Mouse (Mus musculus): ENCODE results near the gene Adar. TPM values are rescaled to one million over a fixed set of nuclear protein-coding genes. Genes with fewer than 3 reads are reported as not detected.
"Not testable (repeated sequence)": the region's sequence is repeated elsewhere in the genome, so short reads cannot be mapped to it uniquely, and the experiment has no call there.

Adar gene
- total RNA-seq, 1 experiment from 2014 or later, result 40.4 TPM

- DNase-seq, result no peak
Observed at GRCm38 (mm10) chr3:89794616-89795015, 79.8 kb downstream of the Adar start.

- DNase-seq, result no peak
Observed at GRCm38 (mm10) chr3:89795746-89796145, 80.9 kb downstream of the Adar start.

- DNase-seq, result no peak
Observed at GRCm38 (mm10) chr3:89796358-89796757, 81.5 kb downstream of the Adar start.

- DNase-seq, result no peak
Observed at GRCm38 (mm10) chr3:89798518-89798917, 83.7 kb downstream of the Adar start.

GRCm38 (mm10) chr3:89799476-89799875 is 84.7 kb downstream of the Adar start:
- DNase-seq, result no peak

GRCm38 (mm10) chr3:89800078-89800477 is 85.3 kb downstream of the Adar start:
- DNase-seq, result not testable (repeated sequence)

GRCm38 (mm10) chr3:89800774-89801506 is 86.1 kb downstream of the Adar start:
- no peak for DNase-seq

- no peak for DNase-seq
Observed at GRCm38 (mm10) chr3:89801507-89801847, 86.7 kb downstream of the Adar start.

GRCm38 (mm10) chr3:89802876-89803275 is 88.1 kb downstream of the Adar start:
- no peak for DNase-seq

Other genes with a start within 250 kb of the Adar start
- gene Kcnn3, start 194.9 kb upstream of the Adar start, total RNA-seq (2021), result 4.1 and 5.5 TPM in 2 replicates
- gene Chrnb2, start 49.6 kb downstream of the Adar start, total RNA-seq (2021), result 3.3 and 4.8 TPM in 2 replicates
- gene Ube2q1, start 58.6 kb downstream of the Adar start, total RNA-seq (2021), result 60.7 and 76.1 TPM in 2 replicates
- 9.0 and 10.1 TPM in 2 replicates for gene She, start 116.3 kb downstream of the Adar start, total RNA-seq (2021)
- gene Il6ra, start 198.2 kb downstream of the Adar start, total RNA-seq (2021), result 4.9 and 5.2 TPM in 2 replicates
- gene Atp8b2, start 248.5 kb downstream of the Adar start, total RNA-seq (2021), result 34.6 and 43.0 TPM in 2 replicates

Data from adrenal gland, postnatal 25 days (tissue).